Mouse (Mus musculus): ENCODE results near the gene Sav1. TPM values are rescaled to one million over a fixed set of nuclear protein-coding genes. Genes with fewer than 3 reads are reported as not detected.

Sav1 gene
- polyA plus RNA-seq, 2 experiments, result 4.3 to 18.8 TPM

DNA sequence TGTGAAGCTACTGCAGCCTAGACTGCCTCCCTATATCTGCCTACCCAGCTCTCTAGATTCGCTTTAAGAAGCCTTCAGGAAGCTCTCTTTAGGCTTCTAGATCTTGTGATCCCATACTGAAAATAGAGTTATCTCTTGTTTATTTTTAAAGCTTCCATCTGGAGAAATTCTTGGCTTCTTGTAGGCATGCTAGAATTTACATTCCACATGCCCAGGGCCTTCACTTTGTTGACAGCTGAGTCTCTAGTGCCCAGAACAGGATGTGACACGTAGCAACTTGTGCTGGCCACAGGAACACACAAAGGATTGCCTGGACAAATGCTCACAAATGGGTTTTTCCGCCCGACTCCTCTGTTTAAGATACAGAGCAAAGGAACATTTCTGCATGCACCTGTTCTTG, 29.1 kb upstream of the Sav1 start:
- no peak overlapping the region for H3K27ac ChIP-seq
- no peaks in the 10 kb centered on the region for H3K9me3 ChIP-seq (ENCODE audit: control insufficient read depth, low read length)
- H3K4me3 ChIP-seq (ENCODE audit: insufficient read depth in 1 of 2, low read depth in 2 of 2, low read length in 2 of 2), result no peak overlapping the region
- H3K27me3 ChIP-seq (ENCODE audit: control insufficient read depth, insufficient read depth, low read length), result no peaks in the 10 kb centered on the region
- 61% methylated on average over 4 of the region's 4 CpGs for WGBS (ENCODE audit: insufficient replicate concordance)
- ATAC-seq (ENCODE audit: insufficient read depth) (no peak), DNase-seq (ENCODE audit: low read depth in 3 of 3, low spot score in 3 of 3) (no peak)
- peaks cover 0 to 2% of the 10 kb centered on the region in 2 experiments; a peak in 1 of 4 replicates for H3K4me1 ChIP-seq (replicated peaks; ENCODE audit: control insufficient read depth in 2 of 2, insufficient read depth in 2 of 2, low read length in 1 of 2)
- no peaks in the 10 kb centered on the region for H3K36me3 ChIP-seq (replicated peaks; ENCODE audit: control insufficient read depth, insufficient read depth, low read depth)
- no peak overlapping the region for H3K4me2 ChIP-seq (ENCODE audit: low read depth)
- no peak overlapping the region for H3K9ac ChIP-seq (replicated peaks)
- TF ChIP-seq EP300 (IDR thresholded peaks at IDR 0.05; ENCODE audit: low read depth) (no peak), CTCF (IDR thresholded peaks at IDR 0.05; ENCODE audit: low read depth) (no peak)

DNA sequence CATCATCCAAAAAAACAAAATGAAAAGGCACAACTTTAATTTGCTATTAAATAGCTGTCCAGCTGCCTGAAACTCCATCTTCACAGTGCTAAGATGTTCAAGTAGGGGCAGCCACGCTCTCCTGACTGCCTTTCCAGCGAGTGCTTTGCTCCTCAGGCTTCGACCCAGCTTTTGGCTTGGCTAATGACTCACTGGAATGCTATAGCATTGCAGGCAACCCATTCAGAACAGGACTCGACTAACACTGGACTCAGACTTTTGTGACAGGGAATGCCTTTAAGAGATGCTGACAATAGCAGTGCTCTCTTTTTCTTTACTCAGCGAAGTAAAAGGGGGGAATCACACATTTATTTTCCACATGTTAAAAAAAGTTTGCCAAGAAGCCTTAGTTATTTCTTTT, 24.9 kb upstream of the Sav1 start:
- H3K4me3 ChIP-seq (ENCODE audit: insufficient read depth in 1 of 2, low read depth in 2 of 2, low read length in 2 of 2), result no peak overlapping the region
- ATAC-seq (ENCODE audit: insufficient read depth) (no peak), DNase-seq (ENCODE audit: low read depth in 3 of 3, low spot score in 3 of 3) (no peak)
- H3K27ac ChIP-seq, result no peak overlapping the region
- no peaks in the 10 kb centered on the region for H3K4me1 ChIP-seq (replicated peaks; ENCODE audit: control insufficient read depth in 2 of 2, insufficient read depth in 2 of 2, low read length in 1 of 2)
- H3K27me3 ChIP-seq (ENCODE audit: control insufficient read depth, insufficient read depth, low read length), result no peaks in the 10 kb centered on the region
- no peak overlapping the region for H3K9ac ChIP-seq (replicated peaks)
- H3K9me3 ChIP-seq (ENCODE audit: control insufficient read depth, low read length), result no peaks in the 10 kb centered on the region
- TF ChIP-seq EP300 (IDR thresholded peaks at IDR 0.05; ENCODE audit: low read depth) (no peak), CTCF (IDR thresholded peaks at IDR 0.05; ENCODE audit: low read depth) (no peak)
- H3K4me2 ChIP-seq (ENCODE audit: low read depth), result no peak overlapping the region
- H3K36me3 ChIP-seq (replicated peaks; ENCODE audit: control insufficient read depth, insufficient read depth, low read depth), result no peaks in the 10 kb centered on the region
- WGBS (ENCODE audit: insufficient replicate concordance), result 68% methylated on average over 5 of the region's 5 CpGs

DNA sequence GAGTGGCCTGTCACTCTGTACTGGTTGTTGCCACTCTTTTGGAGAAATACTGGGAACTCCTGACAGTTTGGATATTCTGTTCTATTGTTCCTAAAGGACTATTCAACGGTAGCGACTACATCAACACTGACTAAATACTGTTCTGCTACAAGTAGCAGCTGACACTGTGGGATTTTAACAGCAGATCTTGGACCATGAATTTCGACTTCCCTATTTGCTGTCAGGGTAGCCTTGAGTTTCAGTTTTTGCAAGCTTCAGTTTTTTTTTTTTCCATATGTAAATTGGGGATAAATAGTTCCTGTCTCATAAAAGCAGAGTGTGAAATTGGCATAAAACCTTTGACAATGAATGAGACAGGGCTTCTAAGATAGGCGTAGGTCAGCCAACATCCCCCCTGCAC, 23.6 kb upstream of the Sav1 start:
- TF ChIP-seq EP300 (IDR thresholded peaks at IDR 0.05; ENCODE audit: low read depth), result no peak
- TF ChIP-seq CTCF (IDR thresholded peaks at IDR 0.05; ENCODE audit: low read depth), result no peak
- Histone ChIP-seq H3K27ac (no peak overlapping the region), H3K27me3 (ENCODE audit: control insufficient read depth, insufficient read depth, low read length) (no peaks in the 10 kb centered on the region), H3K36me3 (replicated peaks; ENCODE audit: control insufficient read depth, insufficient read depth, low read depth) (no peaks in the 10 kb centered on the region), H3K9ac (replicated peaks) (no peak overlapping the region), H3K4me1 (replicated peaks; ENCODE audit: control insufficient read depth in 2 of 2, insufficient read depth in 2 of 2, low read length in 1 of 2) (no peaks in the 10 kb centered on the region), H3K4me3 (ENCODE audit: insufficient read depth in 1 of 2, low read depth in 2 of 2, low read length in 2 of 2) (no peak overlapping the region), H3K9me3 (ENCODE audit: control insufficient read depth, low read length) (no peaks in the 10 kb centered on the region), H3K4me2 (ENCODE audit: low read depth) (no peak overlapping the region)
- ATAC-seq (ENCODE audit: insufficient read depth) (no peak), DNase-seq (ENCODE audit: low read depth in 3 of 3, low spot score in 3 of 3) (no peak)
- 67% methylated on average over 4 of the region's 4 CpGs for WGBS (ENCODE audit: insufficient replicate concordance)

DNA sequence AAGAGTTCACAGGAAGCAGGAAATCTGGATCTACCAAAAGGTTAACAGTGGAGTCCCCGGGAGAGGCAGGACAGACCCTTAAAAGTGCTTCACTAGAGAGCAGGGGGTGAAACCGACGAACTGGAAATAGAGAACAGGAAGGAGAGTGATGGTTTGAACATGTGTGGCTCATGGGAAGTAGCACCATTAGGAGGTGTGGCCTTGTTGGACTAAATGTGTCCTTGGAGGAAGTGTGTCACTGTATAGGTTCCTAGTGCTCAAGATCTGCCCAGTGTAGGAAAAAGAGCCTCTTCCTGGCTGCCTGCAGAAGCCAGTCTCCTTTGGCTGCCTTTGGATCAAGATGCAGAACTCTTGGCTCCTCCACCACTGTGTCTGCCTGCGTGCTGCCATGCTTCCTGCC, 18.3 kb upstream of the Sav1 start:
- H3K4me2 ChIP-seq (ENCODE audit: low read depth), result no peak overlapping the region
- TF ChIP-seq CTCF (IDR thresholded peaks at IDR 0.05; ENCODE audit: low read depth), result no peak
- no peak for TF ChIP-seq EP300 (IDR thresholded peaks at IDR 0.05; ENCODE audit: low read depth)
- H3K4me3 ChIP-seq (ENCODE audit: insufficient read depth in 1 of 2, low read depth in 2 of 2, low read length in 2 of 2), result no peak overlapping the region
- H3K36me3 ChIP-seq (replicated peaks; ENCODE audit: control insufficient read depth, insufficient read depth, low read depth), result no peaks in the 10 kb centered on the region
- H3K27ac ChIP-seq, result no peak overlapping the region
- H3K4me1 ChIP-seq (replicated peaks; ENCODE audit: control insufficient read depth in 2 of 2, insufficient read depth in 2 of 2, low read length in 1 of 2), result no peaks in the 10 kb centered on the region
- no peaks in the 10 kb centered on the region for H3K9me3 ChIP-seq (ENCODE audit: control insufficient read depth, low read length)
- ATAC-seq (ENCODE audit: insufficient read depth) (no peak), DNase-seq (ENCODE audit: low read depth in 3 of 3, low spot score in 3 of 3) (no peak)
- WGBS (ENCODE audit: insufficient replicate concordance), result 43% methylated on average over 4 of the region's 4 CpGs
- no peaks in the 10 kb centered on the region for H3K27me3 ChIP-seq (ENCODE audit: control insufficient read depth, insufficient read depth, low read length)
- no peak overlapping the region for H3K9ac ChIP-seq (replicated peaks)

DNA sequence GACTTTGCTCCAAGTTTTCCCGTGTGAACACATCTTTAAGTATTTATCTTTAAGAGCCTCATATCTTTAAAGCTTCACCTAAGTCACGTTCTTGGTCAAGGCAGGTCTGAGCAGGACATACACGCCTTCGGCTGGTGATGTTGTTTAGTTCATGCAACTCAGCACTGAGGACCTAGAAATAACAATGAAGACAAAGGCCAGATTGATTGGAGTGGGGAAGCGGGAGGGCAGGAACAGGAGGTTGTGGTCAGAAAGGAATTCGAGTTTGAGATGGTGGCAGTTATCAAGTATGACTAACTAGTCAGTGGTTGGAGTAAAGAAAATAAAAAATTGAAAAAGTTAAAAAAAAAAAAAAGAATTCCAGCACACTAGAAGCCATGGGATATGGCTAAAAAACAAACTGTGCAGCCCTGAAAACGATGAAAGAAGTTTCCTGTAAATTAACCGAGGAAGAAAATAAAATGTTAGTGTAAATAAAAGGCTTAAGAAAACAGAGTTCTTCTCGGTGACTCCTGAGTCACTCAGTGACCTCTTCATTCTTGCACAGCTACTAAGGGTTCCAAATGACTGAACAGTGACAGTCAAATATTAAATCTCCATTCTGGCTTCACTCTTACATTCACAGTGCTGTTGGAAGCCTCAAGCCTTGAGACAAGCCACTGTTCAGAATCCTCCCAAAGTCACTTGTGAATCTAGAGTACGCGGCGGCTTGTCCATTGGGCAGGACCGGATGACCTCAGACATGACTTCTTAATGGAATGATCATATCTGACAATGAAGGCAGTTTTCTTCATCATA, 11.6 kb upstream of the Sav1 start:
- WGBS (ENCODE audit: insufficient replicate concordance), result 55% methylated on average over 13 of the region's 13 CpGs
- Histone ChIP-seq H3K27me3 (ENCODE audit: control insufficient read depth, insufficient read depth, low read length) (no peaks in the 10 kb centered on the region), H3K4me1 (replicated peaks; ENCODE audit: control insufficient read depth in 2 of 2, insufficient read depth in 2 of 2, low read length in 1 of 2) (no peaks in the 10 kb centered on the region), H3K9ac (replicated peaks) (no peak overlapping the region), H3K36me3 (replicated peaks; ENCODE audit: control insufficient read depth, insufficient read depth, low read depth) (no peaks in the 10 kb centered on the region), H3K4me2 (ENCODE audit: low read depth) (no peak overlapping the region), H3K27ac (no peak overlapping the region), H3K4me3 (ENCODE audit: insufficient read depth in 1 of 2, low read depth in 2 of 2, low read length in 2 of 2) (no peak overlapping the region), H3K9me3 (ENCODE audit: control insufficient read depth, low read length) (no peaks in the 10 kb centered on the region)
- DNase-seq (ENCODE audit: low read depth in 3 of 3, low spot score in 3 of 3) (no peak), ATAC-seq (ENCODE audit: insufficient read depth) (no peak)
- TF ChIP-seq CTCF (IDR thresholded peaks at IDR 0.05; ENCODE audit: low read depth) (no peak), EP300 (IDR thresholded peaks at IDR 0.05; ENCODE audit: low read depth) (no peak)

All from liver, embryonic 14.5 days (tissue).